Mouse (Mus musculus) kidney, embryonic 15.5 days (tissue): ENCODE data around the gene Methig1. TPM values are rescaled to one million over a fixed set of nuclear protein-coding genes. Genes with fewer than 3 reads are reported as not detected.

Experiments used
- ATAC-seq: fragments of 200-750 bp; cut with Nextera tagmentation; replicated peaks from 2 replicates; pipeline ENCODE4 v1.8.0; 2017; ENCODE audit warnings: moderate TSS enrichment; ENCODE audit not compliant: low FRiP score
- H3K27ac ChIP-seq: fragments of 300-500 bp; sonication (generic); 2 replicates; pipeline ENCODE4 v1.5.1; 2015; ENCODE audit warnings: mild to moderate bottlenecking, inconsistent platforms
- H3K27me3 ChIP-seq: fragments of 300-500 bp; sonication (generic); 2 replicates; pipeline ENCODE4 v1.6.1; 2015; ENCODE audit warnings: inconsistent platforms
- H3K36me3 ChIP-seq: fragments of 300-500 bp; sonication (generic); 2 replicates; pipeline ENCODE4 v1.6.1; 2015; ENCODE audit warnings: inconsistent platforms
- H3K4me1 ChIP-seq: fragments of 300-500 bp; sonication (generic); 2 replicates; pipeline ENCODE4 v1.6.1; 2015; ENCODE audit warnings: inconsistent platforms
- H3K4me2 ChIP-seq: fragments of 300-500 bp; sonication (generic); 2 replicates; pipeline ENCODE4 v1.6.1; 2015; ENCODE audit warnings: moderate library complexity, mild to moderate bottlenecking, inconsistent platforms
- H3K4me3 ChIP-seq: fragments of 300-500 bp; sonication (generic); replicated peaks from 2 replicates; pipeline ENCODE4 v1.5.1; 2015; ENCODE audit warnings: mild to moderate bottlenecking, inconsistent platforms
- H3K9ac ChIP-seq: fragments of 300-500 bp; sonication (generic); 2 replicates; pipeline ENCODE4 v1.6.1; 2015; ENCODE audit warnings: mild to moderate bottlenecking, inconsistent platforms
- H3K9me3 ChIP-seq: fragments of 300-500 bp; sonication (generic); replicated peaks from 2 replicates; pipeline ENCODE4 v1.6.1; 2016; ENCODE audit warnings: inconsistent platforms
- WGBS: fragments of 180-500 bp; shearing (Covaris S2); methylation state at CpG from one replicate; pipeline ENCODE4 v1.1.7; 2015; ENCODE audit warnings: mixed read lengths; 5-methylcytosine and 5-hydroxymethylcytosine counted together
- polyA plus RNA-seq: library from polyadenylated mRNA; unstranded; fragments of >200 nt; fragmentation: Nextera tagmentation; extraction: Ambion mirVana; gene quantifications from 2 replicates; pipeline ENCODE4 v1.2.1, GENCODE M21; 2015

The Methig1 gene
- polyA plus RNA-seq, 1 experiment from 2014 or later: 1.5 TPM

DNA sequence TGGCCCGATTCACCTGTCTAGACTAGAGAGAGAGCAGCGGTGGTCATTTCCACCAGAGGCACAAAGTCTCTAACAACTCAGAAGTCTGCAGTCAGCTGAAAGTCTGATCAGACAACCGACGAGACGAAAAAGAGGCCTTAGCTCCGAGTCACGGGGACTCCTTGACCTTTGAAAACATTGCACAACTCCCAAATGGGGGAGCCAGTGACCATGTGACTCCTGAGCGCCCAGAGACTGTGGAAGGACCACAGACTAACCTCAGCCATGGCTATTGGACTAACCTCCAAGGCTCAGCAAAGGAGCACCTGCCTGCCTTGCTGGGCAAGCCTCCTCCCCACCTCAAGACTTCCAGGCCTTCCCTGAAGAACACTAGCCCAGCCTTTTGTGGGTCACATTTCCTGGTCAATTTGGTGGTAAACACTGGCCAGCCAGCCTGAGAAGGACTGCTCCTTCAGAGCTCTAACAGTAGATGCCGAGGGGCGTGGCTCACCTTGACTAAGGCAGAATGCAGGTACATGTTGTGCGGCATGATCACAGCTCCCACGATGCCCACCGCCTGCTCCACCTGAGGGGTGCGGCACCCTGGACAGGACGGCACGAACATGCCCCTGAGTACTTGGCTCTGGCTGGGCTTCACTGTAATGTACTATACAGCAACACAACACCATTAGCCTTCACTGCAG, 50.5 kb downstream of the Methig1 start:
- H3K4me3 ChIP-seq: no peak overlapping the region
- no peaks in the 10 kb centered on the region for H3K9me3 ChIP-seq
- H3K27ac ChIP-seq: no peak overlapping the region
- no peaks in the 10 kb centered on the region for H3K27me3 ChIP-seq
- no peak overlapping the region for H3K9ac ChIP-seq
- H3K36me3 ChIP-seq: peaks cover 94% of the 10 kb centered on the region
- WGBS: 84% methylated on average over 16 of the region's 16 CpGs
- ATAC-seq: no peak
- peaks cover 26% of the 10 kb centered on the region for H3K4me1 ChIP-seq
- no peak overlapping the region for H3K4me2 ChIP-seq

DNA sequence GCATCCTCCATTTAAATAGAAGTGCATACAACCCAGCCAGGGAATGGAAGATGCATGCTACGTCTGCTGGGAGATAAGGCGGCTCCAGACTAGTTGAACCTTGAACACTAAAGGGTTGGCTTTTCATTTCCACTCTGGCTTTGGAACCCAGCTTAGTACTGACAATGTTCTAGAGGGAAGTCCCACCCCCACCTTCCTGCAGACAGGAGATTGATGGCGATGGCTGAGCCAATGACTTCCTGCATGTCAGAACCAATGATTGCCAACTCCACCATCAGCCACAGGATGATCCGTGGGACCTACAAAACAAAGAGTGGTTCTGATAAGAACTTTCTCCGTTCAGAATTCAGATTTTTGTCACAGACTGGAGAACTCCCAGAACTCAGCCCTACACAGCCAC, 53.1 kb downstream of the Methig1 start:
- Histone ChIP-seq H3K9me3 (no peaks in the 10 kb centered on the region), H3K4me1 (peaks cover 34% of the 10 kb centered on the region), H3K4me3 (no peak overlapping the region), H3K27ac (no peak overlapping the region), H3K27me3 (no peaks in the 10 kb centered on the region), H3K9ac (no peak overlapping the region), H3K4me2 (no peak overlapping the region), H3K36me3 (peaks cover 89% of the 10 kb centered on the region)
- 68% methylated on average over 5 of the region's 5 CpGs for WGBS
- ATAC-seq: no peak

DNA sequence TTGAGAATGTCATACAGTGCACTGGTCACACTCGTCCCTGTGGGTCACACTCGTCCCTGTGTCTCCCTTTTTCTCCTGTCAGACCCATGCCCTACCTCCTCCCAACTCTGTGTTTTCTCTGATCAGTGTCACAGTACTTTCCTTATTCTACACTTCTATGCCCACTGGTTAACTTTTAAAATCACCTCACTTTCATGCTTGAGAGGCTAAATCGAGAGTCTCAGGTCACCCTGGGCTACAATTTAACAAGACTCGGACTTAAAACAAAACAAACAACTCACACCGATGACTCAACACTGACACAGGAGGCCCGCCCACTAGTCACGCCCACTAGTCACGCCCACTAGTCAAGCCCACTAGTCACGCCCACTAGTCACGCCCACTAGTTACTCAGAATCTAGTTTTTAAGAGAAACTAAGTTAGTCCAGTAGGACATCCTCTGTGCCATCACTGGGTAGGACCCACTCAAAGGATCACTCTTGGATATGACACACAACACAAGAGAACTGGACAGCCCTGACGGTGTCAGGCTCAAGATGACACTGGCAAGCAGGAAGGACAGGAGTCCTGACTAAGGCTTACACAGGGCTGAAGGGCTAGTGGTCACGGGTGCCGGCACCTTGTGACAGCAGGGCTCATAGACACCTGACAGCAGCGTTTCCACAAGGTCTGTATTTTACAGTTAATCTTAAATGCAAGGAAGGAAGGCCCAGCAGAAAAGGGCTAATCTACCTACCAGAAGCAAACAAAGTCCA, 58.1 kb downstream of the Methig1 start:
- 45% methylated on average over 14 of the region's 14 CpGs for WGBS
- ATAC-seq: peak; percentile 81
- Histone ChIP-seq H3K9ac (no peak overlapping the region), H3K4me1 (peaks cover 47% of the 10 kb centered on the region), H3K27me3 (no peaks in the 10 kb centered on the region), H3K9me3 (no peaks in the 10 kb centered on the region), H3K27ac (peak overlapping the region; percentile 61), H3K4me3 (no peak overlapping the region), H3K4me2 (peak overlapping the region; percentile 3; the same call in 1 of the 2 replicates), H3K36me3 (peaks cover 49% of the 10 kb centered on the region)

DNA sequence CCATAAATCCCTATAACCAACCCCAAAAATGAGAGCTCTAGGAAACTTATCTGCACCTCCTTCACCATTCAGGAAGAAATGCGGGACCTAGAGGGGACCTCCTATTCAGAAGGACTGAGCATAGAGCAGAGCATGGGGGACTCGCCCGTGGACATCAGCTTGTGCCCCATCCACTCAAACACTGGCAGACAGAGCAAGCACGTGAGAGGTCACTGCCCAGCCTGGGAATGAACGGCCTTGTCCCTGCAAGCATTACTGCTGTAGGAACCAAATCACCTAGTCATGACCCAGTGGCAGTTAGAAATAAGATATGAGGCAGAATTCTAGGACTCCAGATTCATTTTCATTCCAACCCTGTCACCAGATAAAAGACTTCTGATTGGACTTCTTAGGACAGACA, 58.8 kb downstream of the Methig1 start:
- no peak overlapping the region for H3K4me3 ChIP-seq
- peak overlapping the region; percentile 47; the same call in 1 of the 2 replicates for H3K27ac ChIP-seq
- WGBS: 73% methylated on average over 5 of the region's 5 CpGs
- no peaks in the 10 kb centered on the region for H3K9me3 ChIP-seq
- H3K4me2 ChIP-seq: no peak overlapping the region
- H3K27me3 ChIP-seq: no peaks in the 10 kb centered on the region
- H3K9ac ChIP-seq: no peak overlapping the region
- ATAC-seq: no peak
- peaks cover 45% of the 10 kb centered on the region for H3K36me3 ChIP-seq
- peaks cover 48% of the 10 kb centered on the region for H3K4me1 ChIP-seq

DNA sequence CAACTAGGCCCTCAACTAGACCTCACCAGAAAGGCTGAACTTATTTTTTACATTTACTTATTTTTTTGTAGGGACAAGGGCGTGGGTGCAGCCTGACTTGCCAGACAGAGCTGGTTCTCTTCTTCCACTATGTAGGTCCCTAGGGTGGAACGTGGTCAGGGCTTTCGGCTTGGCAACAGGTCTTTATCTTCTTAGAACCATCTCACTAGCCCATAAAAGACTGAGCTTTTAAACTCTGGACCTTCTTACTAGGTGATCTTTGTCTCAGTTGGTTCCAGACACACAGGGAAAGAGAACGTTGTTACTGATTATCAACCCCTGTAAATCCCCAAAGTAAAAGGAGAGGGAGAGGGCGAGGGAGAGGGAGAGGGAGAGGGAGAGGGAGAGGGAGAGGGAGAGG, 60.4 kb downstream of the Methig1 start:
- Histone ChIP-seq H3K9me3 (no peaks in the 10 kb centered on the region), H3K27me3 (no peaks in the 10 kb centered on the region), H3K27ac (peak overlapping the region; percentile 71), H3K4me2 (no peak overlapping the region), H3K4me3 (no peak overlapping the region), H3K9ac (no peak overlapping the region), H3K4me1 (peaks cover 61% of the 10 kb centered on the region), H3K36me3 (peaks cover 31% of the 10 kb centered on the region)
- no peak for ATAC-seq
- WGBS: 80% methylated on average over 4 of the region's 5 CpGs

DNA sequence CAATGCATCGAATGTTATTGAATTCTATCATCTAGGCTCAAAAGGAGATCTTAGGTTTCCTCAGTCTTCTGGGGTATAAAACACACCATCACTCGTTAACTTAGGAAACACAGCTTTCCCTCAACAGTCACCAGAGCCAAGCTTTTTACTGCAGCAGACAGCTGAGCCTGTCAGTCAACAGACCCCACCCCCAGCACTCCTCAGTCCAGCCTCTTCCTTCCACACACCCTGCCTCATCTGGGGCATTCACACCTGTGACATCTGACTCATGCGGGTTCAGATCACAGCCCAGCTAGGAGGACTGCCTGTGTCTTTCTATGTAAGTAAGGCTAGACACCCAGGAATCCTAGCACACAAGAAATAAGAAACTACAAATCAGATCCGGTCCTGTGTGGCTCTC, 61.1 kb downstream of the Methig1 start:
- Histone ChIP-seq H3K9ac (no peak overlapping the region), H3K36me3 (peaks cover 25% of the 10 kb centered on the region), H3K4me2 (no peak overlapping the region), H3K27ac (peak overlapping the region; percentile 58), H3K27me3 (no peaks in the 10 kb centered on the region), H3K9me3 (no peaks in the 10 kb centered on the region), H3K4me3 (no peak overlapping the region), H3K4me1 (peaks cover 68% of the 10 kb centered on the region)
- 57% methylated on average over 4 of the region's 4 CpGs for WGBS
- ATAC-seq: no peak

DNA sequence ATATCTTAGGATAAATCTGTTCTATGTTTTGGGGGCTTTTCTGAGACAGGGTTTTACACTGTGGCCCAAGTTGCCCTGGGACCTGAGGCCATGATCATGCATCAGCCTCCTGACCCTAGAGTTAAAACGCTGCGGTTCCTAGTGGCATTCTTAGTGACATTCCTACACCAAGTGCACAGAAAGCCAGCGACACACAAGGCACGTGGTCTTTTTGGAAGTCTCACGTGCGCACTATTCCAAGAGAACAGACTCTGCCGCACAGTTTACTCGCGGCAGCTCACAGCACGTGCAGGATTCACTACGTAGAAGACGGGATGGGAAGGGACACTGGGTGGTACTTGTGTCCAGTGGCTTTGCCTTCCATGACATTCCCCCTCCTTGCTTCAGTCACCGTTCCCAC, 62.0 kb downstream of the Methig1 start:
- no peaks in the 10 kb centered on the region for H3K27me3 ChIP-seq
- no peak overlapping the region for H3K4me2 ChIP-seq
- H3K4me1 ChIP-seq: peaks cover 75% of the 10 kb centered on the region
- 95% methylated on average over 13 of the region's 13 CpGs for WGBS
- no peak for ATAC-seq
- no peak overlapping the region for H3K9ac ChIP-seq
- H3K27ac ChIP-seq: no peak overlapping the region
- peaks cover 15% of the 10 kb centered on the region for H3K36me3 ChIP-seq
- no peak overlapping the region for H3K4me3 ChIP-seq
- no peaks in the 10 kb centered on the region for H3K9me3 ChIP-seq

DNA sequence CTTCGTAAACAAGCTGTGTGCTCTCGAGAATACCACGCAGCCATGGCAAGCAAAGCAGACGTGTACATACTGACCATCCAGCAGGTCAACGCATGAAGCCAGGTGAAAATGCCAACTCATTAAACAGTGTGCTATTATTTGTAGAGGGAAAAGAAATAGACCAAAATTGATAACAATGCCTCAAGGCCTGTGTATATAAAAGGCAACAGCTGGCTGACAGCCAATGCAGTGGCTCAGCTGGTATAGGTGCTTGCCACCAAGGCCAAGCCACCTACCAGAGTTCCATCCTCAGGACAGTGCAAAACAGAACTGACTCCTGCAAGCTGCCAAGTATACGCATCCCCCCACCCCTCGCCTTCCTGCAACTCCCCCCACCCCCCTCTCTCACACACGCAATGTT, 62.7 kb downstream of the Methig1 start:
- Histone ChIP-seq H3K4me2 (no peak overlapping the region), H3K9me3 (no peaks in the 10 kb centered on the region), H3K27ac (no peak overlapping the region), H3K4me3 (no peak overlapping the region), H3K27me3 (no peaks in the 10 kb centered on the region), H3K4me1 (peaks cover 75% of the 10 kb centered on the region), H3K9ac (no peak overlapping the region), H3K36me3 (peaks cover 8% of the 10 kb centered on the region; the same call in 1 of the 2 replicates)
- 90% methylated on average over 8 of the region's 8 CpGs for WGBS
- ATAC-seq: no peak

DNA sequence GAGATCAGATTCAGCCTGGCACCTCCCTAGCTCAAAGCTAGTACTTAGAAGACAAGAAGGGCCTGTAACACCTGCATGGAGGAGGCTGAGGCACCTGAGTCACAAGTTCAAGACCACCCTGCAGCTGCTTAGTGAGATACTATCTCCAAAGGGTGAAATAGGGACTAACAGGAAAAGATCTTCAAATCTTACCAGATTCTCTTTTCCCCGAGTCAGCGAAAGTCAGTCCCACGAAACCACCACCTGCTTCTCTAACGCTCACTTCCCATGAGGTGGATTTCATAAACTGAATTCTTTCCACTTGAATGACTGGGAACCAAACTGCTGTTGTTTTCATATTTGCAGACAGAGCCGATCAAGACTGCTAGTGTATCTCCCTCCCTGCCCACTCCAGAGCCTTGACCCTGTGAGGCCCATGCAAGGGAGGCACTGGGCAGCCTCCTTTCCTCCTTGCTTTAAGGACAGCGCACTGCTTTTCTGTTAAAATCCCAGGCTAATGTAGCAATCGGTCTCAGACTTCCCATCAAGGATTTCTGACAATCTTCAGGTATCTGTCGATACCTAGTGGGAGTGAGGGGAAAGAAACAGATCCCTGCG, 65.0 kb downstream of the Methig1 start:
- WGBS: 65% methylated on average over 9 of the region's 9 CpGs
- Histone ChIP-seq H3K4me2 (0 out of 2 replicates have a peak overlapping the region, but pooled peaks have one; percentile 15), H3K9ac (no peak overlapping the region), H3K4me3 (no peak overlapping the region), H3K9me3 (no peaks in the 10 kb centered on the region), H3K4me1 (peaks cover 76% of the 10 kb centered on the region), H3K27ac (peak overlapping the region; percentile 64), H3K27me3 (no peaks in the 10 kb centered on the region), H3K36me3 (no peaks in the 10 kb centered on the region)
- no peak for ATAC-seq

DNA sequence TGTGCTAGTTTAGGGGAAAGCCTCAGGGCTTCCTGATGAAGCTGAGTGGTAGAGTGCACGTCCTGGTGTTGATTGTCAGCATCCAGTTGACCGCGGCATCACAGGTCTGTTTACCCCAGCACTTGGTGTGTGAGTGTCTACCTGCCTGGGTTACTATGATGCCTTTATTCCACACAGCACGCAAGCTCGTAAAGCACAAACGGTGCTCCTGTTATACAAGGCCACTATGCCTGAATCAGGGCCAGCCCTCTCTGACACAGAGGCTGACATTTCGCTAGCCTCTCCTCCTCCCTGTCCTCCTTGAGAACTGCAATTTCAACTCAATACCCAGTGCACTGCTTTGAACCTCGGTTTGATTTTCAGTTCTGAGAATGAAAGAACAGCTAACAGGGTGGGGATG, 66.4 kb downstream of the Methig1 start:
- Histone ChIP-seq H3K9ac (0 out of 2 replicates have a peak overlapping the region, but pooled peaks have one; percentile 33), H3K4me1 (peaks cover 77% of the 10 kb centered on the region), H3K4me3 (no peak overlapping the region; the same call in 1 of the 2 replicates), H3K27ac (peak overlapping the region; percentile 74), H3K36me3 (no peaks in the 10 kb centered on the region), H3K9me3 (no peaks in the 10 kb centered on the region), H3K4me2 (peak overlapping the region; percentile 12; the same call in 1 of the 2 replicates), H3K27me3 (peaks cover 7% of the 10 kb centered on the region; the same call in 1 of the 2 replicates)
- WGBS: 51% methylated on average over 8 of the region's 8 CpGs
- no peak for ATAC-seq

DNA sequence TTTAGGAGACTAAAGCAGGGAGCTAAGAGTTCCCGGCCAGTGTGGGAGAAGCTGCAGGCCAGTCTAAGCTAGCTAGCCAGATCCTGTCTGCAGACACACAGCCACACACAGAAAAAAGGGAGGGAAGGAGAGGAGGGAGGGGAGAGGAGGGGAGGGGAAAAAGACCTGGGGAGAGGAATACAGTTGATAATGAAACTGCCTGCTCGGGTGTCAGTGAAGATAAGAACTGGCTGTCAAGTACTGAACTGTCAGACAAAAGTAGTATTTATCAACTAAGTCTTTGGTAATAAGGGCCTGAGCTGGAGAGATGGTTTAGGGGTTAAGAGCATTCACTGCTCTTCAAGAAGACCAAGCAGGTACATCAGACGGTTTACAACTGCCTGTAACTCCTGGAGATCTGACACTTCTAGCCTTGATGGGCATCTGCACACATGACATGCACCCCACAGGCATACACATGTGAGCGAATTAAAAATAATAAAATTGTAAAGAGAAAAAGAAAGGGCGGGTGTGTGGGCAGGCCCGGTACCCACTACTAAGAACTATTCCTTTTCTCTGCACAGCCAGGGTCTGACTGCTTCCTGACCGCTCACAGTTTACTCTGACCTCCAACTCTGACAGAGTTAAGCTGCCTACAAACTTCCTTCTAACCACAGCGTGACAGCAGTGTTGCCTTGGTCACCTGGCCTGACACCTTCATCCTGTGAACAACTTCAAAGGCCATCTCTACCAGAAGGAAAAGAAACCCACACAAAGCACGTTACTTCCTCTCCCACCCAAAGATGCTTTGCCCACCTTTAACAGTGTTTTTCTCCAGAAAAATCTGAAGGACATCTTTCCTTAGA, 67.2 kb downstream of the Methig1 start:
- H3K4me2 ChIP-seq: peak overlapping the region; percentile 97

More for the DNA sequence above, 67.2 kb downstream of the Methig1 start:
- 0 out of 2 replicates have a peak overlapping the region, but pooled peaks have one; percentile 33 for H3K9ac ChIP-seq
- H3K36me3 ChIP-seq: no peaks in the 10 kb centered on the region
- H3K27me3 ChIP-seq: peaks cover 9% of the 10 kb centered on the region; the same call in 1 of the 2 replicates
- H3K9me3 ChIP-seq: no peaks in the 10 kb centered on the region
- 0 out of 2 replicates have a peak, but pooled peaks have one; percentile 22 for ATAC-seq
- peaks cover 75% of the 10 kb centered on the region for H3K4me1 ChIP-seq
- H3K4me3 ChIP-seq: peak overlapping the region; percentile 3; the same call in 1 of the 2 replicates
- 53% methylated on average over 9 of the region's 9 CpGs for WGBS
- H3K27ac ChIP-seq: peak overlapping the region; percentile 74
